Mouse (Mus musculus): ENCODE data around the gene Qser1. TPM values are rescaled to one million over a fixed set of nuclear protein-coding genes. Genes with fewer than 3 reads are reported as not detected.

The Qser1 gene
- polyA plus RNA-seq (2015; fragmentation: Nextera tagmentation; extraction: Ambion mirVana): 3.4 and 4.1 TPM in 2 replicates

GRCm38 (mm10) chr2:104816371-104816827 lies at the start of gene Qser1:
Gene Qser1 (minus strand): TSS chr2:104816760.

GRCm38 (mm10) chr2:104849276-104849990 lies 32.9 kb upstream of the Qser1 start, which contains the start of gene Prrg4:
Gene Prrg4 (minus strand): TSS chr2:104849876.

GRCm38 (mm10) chr2:104742741-104743064 lies 73.9 kb downstream of the Qser1 start, which contains the start of gene Depdc7:
Gene Depdc7 (minus strand): TSS chr2:104742878.

GRCm38 (mm10) chr2:104716279-104716678 lies 100.3 kb downstream of the Qser1 start, which contains the start of gene Pin1rt1:
Gene Pin1rt1 (minus strand): TSS chr2:104716379.

GRCm38 (mm10) chr2:104711585-104712485 lies 104.7 kb downstream of the Qser1 start, which contains the start of gene Tcp11l1:
Gene Tcp11l1 (minus strand): TSS chr2:104712169.

Other genes starting within 250 kb of the Qser1 start
- gene Cstf3, start 226.2 kb downstream of the Qser1 start, polyA plus RNA-seq (2015; fragmentation: Nextera tagmentation; extraction: Ambion mirVana): 23.5 and 25.2 TPM in 2 replicates
- 18.1 and 19.7 TPM in 2 replicates for gene Tcp11l1, start 104.6 kb downstream of the Qser1 start, polyA plus RNA-seq (2015; fragmentation: Nextera tagmentation; extraction: Ambion mirVana)
- gene Pin1rt1, start 100.4 kb downstream of the Qser1 start, polyA plus RNA-seq (2015; fragmentation: Nextera tagmentation; extraction: Ambion mirVana): not detected in 2 replicates
- gene Depdc7, start 73.9 kb downstream of the Qser1 start, polyA plus RNA-seq (2015; fragmentation: Nextera tagmentation; extraction: Ambion mirVana): 3.0 and 3.5 TPM in 2 replicates
- 0.40 and 0.66 TPM in 2 replicates for gene Prrg4, start 33.1 kb upstream of the Qser1 start, polyA plus RNA-seq (2015; fragmentation: Nextera tagmentation; extraction: Ambion mirVana)
- gene Ccdc73, start 51.0 kb upstream of the Qser1 start, polyA plus RNA-seq (2015; fragmentation: Nextera tagmentation; extraction: Ambion mirVana): 7.1 and 9.5 TPM in 2 replicates
- gene Eif3m, start 200.3 kb upstream of the Qser1 start, polyA plus RNA-seq (2015; fragmentation: Nextera tagmentation; extraction: Ambion mirVana): 183 and 196 TPM in 2 replicates

Data from skeletal muscle tissue, postnatal 0 days (tissue).